Mouse (Mus musculus) liver, embryonic 14.5 days (tissue): ENCODE data around the gene Lrfn4. TPM values are rescaled to one million over a fixed set of nuclear protein-coding genes. Genes with fewer than 3 reads are reported as not detected.

Source experiments
- ATAC-seq: fragments of 200-750 bp; cut with Nextera tagmentation; 2 replicates; pipeline ENCODE4 v1.8.0; 2017; ENCODE audit warnings: moderate number of reproducible peaks, mild to moderate bottlenecking, moderate library complexity; ENCODE audit not compliant: insufficient read depth
- DNase-seq, 3 experiments: peaks; one replicate each; pipeline ENCODE4 v3.0.0-alpha.2; 2012 to 2013; ENCODE audit warnings: low read depth in 3 of 3, low spot score in 3 of 3
- H3K27ac ChIP-seq: fragments of 300-500 bp; sonication (generic); 2 replicates; pipeline ENCODE4 v1.5.1; 2014; ENCODE audit warnings: moderate library complexity, mild to moderate bottlenecking, control low read depth, inconsistent platforms
- H3K27me3 ChIP-seq: fragments of 300-500 bp; sonication (generic); 2 replicates; pipeline ENCODE4 v1.6.1; 2014; ENCODE audit warnings: mild to moderate bottlenecking, low read length, moderate library complexity; ENCODE audit not compliant: control insufficient read depth, insufficient read depth
- H3K36me3 ChIP-seq: fragments of 300-500 bp; sonication (generic); replicated peaks from 2 replicates; pipeline ENCODE4 v1.6.1; 2014; ENCODE audit warnings: low read depth; ENCODE audit not compliant: control insufficient read depth, insufficient read depth
- H3K4me1 ChIP-seq, 2 experiments: fragments of 200-500 bp in 1 of 2; fragments of 300-500 bp in 1 of 2; sonication (generic) in 1 of 2; replicated peaks; 2 replicates each; pipeline ENCODE4 v1.6.1; 2012 to 2014; ENCODE audit warnings: antibody characterized with exemption in 1 of 2, inconsistent platforms in 1 of 2, low read length in 1 of 2; ENCODE audit not compliant: control insufficient read depth in 2 of 2, insufficient read depth in 2 of 2
- H3K4me2 ChIP-seq: fragments of 300-500 bp; sonication (generic); 2 replicates; pipeline ENCODE4 v1.6.1; 2014; ENCODE audit warnings: low read depth, mild to moderate bottlenecking, control low read depth, moderate library complexity
- H3K4me3 ChIP-seq, 2 experiments: fragments of 200-500 bp in 1 of 2; fragments of 300-500 bp in 1 of 2; sonication (generic) in 1 of 2; 2 replicates each; pipeline ENCODE4 v1.5.1; 2012 to 2014; ENCODE audit warnings: low read depth in 2 of 2, low read length in 2 of 2, mild to moderate bottlenecking in 2 of 2, control low read depth in 1 of 2, inconsistent platforms in 1 of 2, moderate library complexity in 1 of 2; ENCODE audit not compliant: insufficient read depth in 1 of 2
- H3K9ac ChIP-seq: fragments of 300-500 bp; sonication (generic); replicated peaks from 2 replicates; pipeline ENCODE4 v1.6.1; 2014; ENCODE audit warnings: mild to moderate bottlenecking, control low read depth, moderate library complexity
- H3K9me3 ChIP-seq: fragments of 300-500 bp; sonication (generic); 2 replicates; pipeline ENCODE4 v1.6.1; 2016; ENCODE audit warnings: low read length, mixed read lengths; ENCODE audit not compliant: control insufficient read depth
- CTCF ChIP-seq: IDR thresholded peaks from 2 replicates; pipeline ENCODE4 v1.5.1; 2016; ENCODE audit warnings: antibody characterized with exemption, low read depth, control low read depth
- EP300 ChIP-seq: IDR thresholded peaks from 2 replicates; pipeline ENCODE4 v1.6.1; 2016; ENCODE audit warnings: antibody characterized with exemption, low read depth
- WGBS: fragments of 180-500 bp; shearing (Covaris S2); extraction: QIAGEN DNeasy Blood & Tissue Kit; methylation state at CpG from one replicate; pipeline ENCODE4 v1.1.7; 2014; ENCODE audit not compliant: insufficient replicate concordance; 5-methylcytosine and 5-hydroxymethylcytosine counted together
- polyA plus RNA-seq, 2 experiments: library from polyadenylated mRNA; depleted of rRNA in 1 of 2; stranded (reverse) in 1 of 2; unstranded in 1 of 2; fragments of >200 nt; fragmentation: Nextera tagmentation in 1 of 2; extraction: Ambion mirVana in 1 of 2; gene quantifications; 2 replicates each; pipeline versions ENCODE4 v1.2.1 to v1.2.3; 2012 to 2014

Lrfn4 gene
- polyA plus RNA-seq, 2 experiments, result 0.42 to 2.1 TPM

DNA sequence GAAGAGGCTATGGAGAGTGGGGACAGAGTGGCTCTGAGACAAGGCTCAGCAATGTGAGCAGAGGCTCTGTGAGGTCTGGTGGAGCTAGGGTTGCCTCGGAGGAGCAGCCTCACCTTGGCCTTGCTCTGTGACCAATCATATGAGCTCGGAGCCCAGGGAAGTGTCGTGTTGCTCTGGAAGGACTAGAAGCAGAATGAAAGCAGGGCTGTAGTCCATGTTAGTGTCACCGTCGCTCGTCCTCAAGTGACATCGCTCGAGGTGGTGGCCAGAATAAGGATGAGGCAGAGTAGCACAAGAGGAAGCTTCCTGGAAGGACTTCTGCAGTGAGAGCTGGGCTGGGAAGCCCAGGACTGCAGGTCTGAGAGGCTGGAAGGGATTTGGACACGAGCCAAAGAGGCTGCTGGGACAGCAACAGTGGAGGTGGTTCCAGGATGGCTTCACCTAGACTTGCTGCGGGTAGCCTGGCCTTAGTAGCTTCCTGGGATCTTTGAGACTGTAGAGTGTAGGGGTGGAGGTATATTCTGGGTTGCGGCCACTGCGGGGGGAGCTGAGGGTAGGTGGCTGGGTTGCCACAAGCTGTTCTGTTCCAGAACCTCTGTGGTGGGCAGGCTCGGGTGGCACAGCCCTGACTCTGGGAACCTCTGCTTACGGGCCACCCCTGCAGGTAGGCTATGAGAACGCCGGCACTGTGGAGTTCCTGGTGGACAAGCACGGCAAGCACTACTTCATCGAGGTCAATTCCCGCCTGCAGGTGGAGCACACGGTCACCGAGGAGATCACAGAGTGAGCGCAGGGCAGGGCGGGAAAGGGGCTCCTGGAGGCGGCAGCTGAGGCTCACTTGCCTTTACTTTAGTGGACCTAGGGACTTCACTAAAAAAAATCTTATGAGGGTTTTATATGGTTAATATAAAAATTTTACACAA, 11.4 kb downstream of the Lrfn4 start:
- H3K4me2 ChIP-seq, result no peak overlapping the region
- DNase-seq (peak; percentile 24 to 34 (median 27)), ATAC-seq (peak; percentile 39; the same call in 1 of the 2 replicates)
- H3K27me3 ChIP-seq, result no peaks in the 10 kb centered on the region
- H3K9me3 ChIP-seq, result no peaks in the 10 kb centered on the region
- no peak overlapping the region for H3K9ac ChIP-seq
- 39% methylated on average over 24 of the region's 24 CpGs for WGBS
- no peaks in the 10 kb centered on the region; the same call in 1 of the 2 replicates for H3K36me3 ChIP-seq
- H3K4me3 ChIP-seq, result no peak overlapping the region
- peaks cover 3 to 11% of the 10 kb centered on the region in 2 experiments for H3K4me1 ChIP-seq
- TF ChIP-seq EP300, result no peak
- TF ChIP-seq CTCF, result peak; percentile 83
- H3K27ac ChIP-seq, result no peak overlapping the region

DNA sequence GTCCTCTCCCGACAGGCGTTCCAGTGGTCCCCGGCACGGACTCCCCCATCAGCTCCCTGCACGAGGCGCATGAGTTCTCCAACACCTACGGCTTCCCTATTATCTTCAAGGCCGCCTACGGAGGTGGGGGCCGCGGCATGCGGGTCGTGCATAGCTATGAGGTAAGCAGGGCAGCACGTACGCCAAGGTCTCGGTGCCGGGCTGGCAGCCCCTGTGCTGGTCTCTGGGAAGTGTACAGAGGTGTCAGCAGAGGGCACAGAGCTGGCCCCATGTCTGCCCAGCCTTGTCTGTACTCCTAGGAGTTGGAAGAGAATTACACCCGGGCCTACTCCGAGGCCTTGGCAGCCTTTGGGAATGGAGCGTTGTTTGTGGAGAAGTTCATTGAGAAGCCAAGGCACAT, 13.0 kb downstream of the Lrfn4 start:
- Histone ChIP-seq H3K4me1 (peaks cover 3 to 12% of the 10 kb centered on the region in 2 experiments), H3K4me3 (no peak overlapping the region), H3K36me3 (no peaks in the 10 kb centered on the region; the same call in 1 of the 2 replicates), H3K4me2 (no peak overlapping the region), H3K27ac (no peak overlapping the region), H3K27me3 (no peaks in the 10 kb centered on the region), H3K9ac (no peak overlapping the region), H3K9me3 (no peaks in the 10 kb centered on the region)
- TF ChIP-seq EP300 (no peak), CTCF (no peak)
- DNase-seq (no peak), ATAC-seq (no peak)
- WGBS, result 80% methylated on average over 20 of the region's 20 CpGs

DNA sequence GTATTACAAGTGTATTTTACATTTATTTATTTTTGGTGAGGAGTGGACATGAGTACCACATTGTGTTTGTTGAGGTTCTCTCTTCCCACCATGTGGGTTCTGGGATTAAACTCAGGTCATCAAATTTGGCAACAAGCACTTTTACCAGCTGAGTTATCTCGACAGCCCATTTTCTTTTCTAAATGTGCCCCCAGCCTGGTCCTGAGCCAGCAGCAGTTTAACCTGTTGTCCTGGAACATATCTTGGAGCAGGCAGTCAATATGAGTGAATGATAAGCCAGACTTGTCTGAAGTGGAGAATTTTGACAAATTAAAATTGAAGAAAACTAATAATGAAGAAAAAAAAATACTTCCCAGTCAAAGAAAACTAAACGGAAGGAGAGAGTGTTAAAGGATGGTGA, 19.4 kb downstream of the Lrfn4 start:
- peaks cover 0 to 6% of the 10 kb centered on the region in 2 experiments; a peak in 2 of 4 replicates for H3K4me1 ChIP-seq
- no peak overlapping the region for H3K9ac ChIP-seq
- DNase-seq, result no peak
- WGBS, result 58% methylated on average over 2 of the region's 2 CpGs
- no peak overlapping the region for H3K4me2 ChIP-seq
- no peaks in the 10 kb centered on the region for H3K27me3 ChIP-seq
- no peak overlapping the region for H3K4me3 ChIP-seq
- no peaks in the 10 kb centered on the region for H3K9me3 ChIP-seq
- H3K36me3 ChIP-seq, result no peaks in the 10 kb centered on the region
- ATAC-seq, result no peak
- no peak overlapping the region for H3K27ac ChIP-seq
- TF ChIP-seq EP300 (no peak), CTCF (no peak)

DNA sequence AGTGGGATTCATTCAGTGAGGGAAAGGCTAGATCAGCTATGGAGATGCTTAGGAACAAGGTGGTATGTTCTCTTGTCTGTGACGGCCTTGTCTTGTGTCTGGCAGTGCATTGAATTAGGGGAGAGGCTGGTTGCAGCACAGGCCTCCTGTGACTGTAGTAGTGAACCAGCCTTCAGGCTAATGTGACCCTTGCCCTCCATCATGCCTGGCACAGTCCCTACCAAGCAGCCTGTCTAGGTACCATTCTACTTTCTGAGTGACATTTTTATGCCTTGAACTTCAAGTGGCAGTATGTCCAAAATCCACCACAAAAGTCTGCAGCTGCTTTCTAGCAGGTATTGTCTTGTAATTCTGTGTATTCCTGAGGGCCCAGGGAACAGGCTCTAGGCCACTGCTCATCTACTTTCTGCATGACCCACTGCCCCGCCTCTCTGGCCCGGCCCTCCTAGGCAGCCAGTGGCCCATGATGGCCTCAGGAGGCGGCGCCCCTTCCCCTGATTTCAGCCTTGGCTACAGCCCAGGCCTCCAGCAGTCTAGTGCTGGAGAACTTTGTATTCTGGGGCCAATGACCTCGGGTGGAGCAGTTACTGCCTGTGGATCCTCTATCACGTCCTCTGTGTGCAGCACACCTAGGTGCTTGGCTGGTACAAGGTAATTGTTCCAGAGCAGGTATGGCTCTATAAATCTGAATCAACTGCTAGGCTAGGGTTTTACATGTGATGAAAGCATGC, 21.5 kb downstream of the Lrfn4 start:
- Histone ChIP-seq H3K4me3 (no peak overlapping the region), H3K9me3 (no peaks in the 10 kb centered on the region), H3K4me2 (no peak overlapping the region), H3K9ac (no peak overlapping the region), H3K4me1 (peaks cover 0 to 6% of the 10 kb centered on the region in 2 experiments; a peak in 2 of 4 replicates), H3K27ac (no peak overlapping the region), H3K36me3 (no peaks in the 10 kb centered on the region), H3K27me3 (no peaks in the 10 kb centered on the region)
- peak; percentile 59; the same call in 1 of the 2 replicates for ATAC-seq
- no peak for DNase-seq
- no peak for TF ChIP-seq CTCF
- no peak for TF ChIP-seq EP300
- 44% methylated on average over 7 of the region's 7 CpGs for WGBS

DNA sequence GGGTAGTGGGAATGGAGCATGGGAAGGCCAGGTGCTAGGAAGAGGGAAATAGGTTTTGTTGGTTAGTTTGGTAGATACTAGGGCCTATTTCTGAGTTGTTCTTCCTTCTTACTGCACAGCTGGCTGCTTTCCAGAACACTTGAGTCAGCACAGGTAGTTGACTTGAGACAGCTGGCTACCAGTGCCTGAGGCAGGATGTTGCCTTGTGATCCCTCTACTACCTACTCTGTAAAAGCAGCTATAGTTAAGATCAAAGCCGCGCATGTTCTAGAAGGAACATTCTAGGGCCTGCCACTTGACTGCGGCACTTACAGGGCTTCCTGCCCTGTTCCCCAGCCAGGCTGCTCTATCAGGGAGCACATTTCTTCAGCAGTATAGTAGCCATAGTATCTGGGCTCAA, 25.4 kb downstream of the Lrfn4 start:
- no peak overlapping the region for H3K4me3 ChIP-seq
- H3K4me2 ChIP-seq, result no peak overlapping the region
- ATAC-seq (no peak), DNase-seq (no peak)
- H3K4me1 ChIP-seq, result peaks cover 0 to 3% of the 10 kb centered on the region in 2 experiments; a peak in 1 of 4 replicates
- no peaks in the 10 kb centered on the region for H3K27me3 ChIP-seq
- H3K9ac ChIP-seq, result no peak overlapping the region
- H3K9me3 ChIP-seq, result no peaks in the 10 kb centered on the region
- TF ChIP-seq EP300 (no peak), CTCF (no peak)
- H3K36me3 ChIP-seq, result no peaks in the 10 kb centered on the region
- 82% methylated on average over 3 of the region's 3 CpGs for WGBS
- H3K27ac ChIP-seq, result no peak overlapping the region
